Comparison of ENCODE assay signal across 7 mouse cellular contexts in the genomic region with DNA sequence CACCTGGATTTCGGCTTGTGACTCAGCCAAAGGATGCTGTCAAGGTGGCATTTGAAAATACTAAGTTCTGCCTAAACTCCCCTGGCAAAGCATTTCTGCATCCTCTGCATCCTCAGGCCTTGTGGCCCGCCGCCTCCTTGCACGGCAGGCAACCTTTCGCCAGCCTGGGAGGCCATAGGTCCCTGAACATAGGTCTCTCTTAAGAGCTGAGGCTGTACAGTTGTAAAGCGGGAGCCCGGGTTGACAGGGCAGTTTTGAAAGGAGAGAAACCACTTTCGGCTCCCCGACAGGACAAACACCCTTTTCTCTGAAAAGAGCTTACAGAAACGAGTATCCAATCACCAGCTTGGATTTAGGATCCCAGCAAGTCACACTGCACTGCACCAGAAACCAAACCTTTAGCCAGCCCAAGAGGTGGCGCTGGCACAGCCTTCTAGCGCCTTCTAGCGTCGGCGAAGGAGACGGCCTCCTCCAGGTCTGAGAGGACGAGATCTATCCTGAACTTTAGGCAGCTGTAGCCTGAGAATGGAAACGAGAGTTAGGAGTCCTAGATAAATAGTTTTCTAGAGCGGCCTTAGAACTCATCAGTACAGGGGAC. TPM values are rescaled to one million over a fixed set of nuclear protein-coding genes. Genes with fewer than 3 reads are reported as not detected.
DNase-seq lines count a peak whose midpoint lies in the region; ATAC-seq and TF ChIP-seq lines count a peak whose summit lies in the region.

No protein-coding gene starts in this region.

- intact Hi-C loops in gastrocnemius, postnatal 14 days (cut with DNase I; ENCODE audit: low total_unique reads), result no loop called here
- intact Hi-C loops in left cerebral cortex, adult 2 months (cut with DNase I), result loop anchor here (1.0 kb wide), 1 partner anchor 126 kb away; no protein-coding TSS in a partner anchor

- DNase-seq in adrenal gland, adult 18-20 months (ENCODE audit: low spot score in 2 of 2), result peak; percentile 66 to 71
- DNase-seq in gastrocnemius, postnatal 14 days, result peak; percentile 74
- DNase-seq in induced T-regulatory cell, adult 2 months (ENCODE audit: low read depth), result peak; percentile 80
- DNase-seq in left cerebral cortex, adult 2 months (ENCODE audit: extremely low spot score in 1 of 2, low spot score in 2 of 2), result peak; percentile 69 to 71
- peak; percentile 80 to 84 for DNase-seq in right cerebral cortex, postnatal 10 days (ENCODE audit: low spot score in 2 of 2)

- no peak overlapping the region for H3K27ac ChIP-seq in left cerebral cortex, adult 2 months

- peak; percentile 99 for ATAC-seq in common myeloid progenitor, adult 5-6 weeks (replicated peaks; ENCODE audit: low read depth, poor library complexity, severe bottlenecking)
- ATAC-seq in megakaryocyte, adult 5-6 weeks (ENCODE audit: poor library complexity, severe bottlenecking), result peak; percentile 99

- TF ChIP-seq CTCF in left cerebral cortex, adult 2 months (IDR thresholded peaks at IDR 0.05), result peak; percentile 98

- H3K4me3 ChIP-seq in left cerebral cortex, adult 2 months, result 0 out of 2 replicates have a peak overlapping the region, but pooled peaks have one; percentile 22

RNA-seq across cellular contexts. Expression of a gene that starts 50.2 kb away (rescaled TPM):
- total RNA-seq in adrenal gland, adult 18-20 months (2021), result 100 to 1,000 TPM; 245 to 319 TPM
- 875 and 880 TPM in 2 replicates for total RNA-seq in common myeloid progenitor, adult 5-6 weeks (2017)
- 100 to 1,000 TPM in 1 of 2 experiments, 10 to 100 TPM in 1; 96.9 to 112 TPM for total RNA-seq in gastrocnemius, postnatal 14 days (2021)
- total RNA-seq in left cerebral cortex, adult 2 months (2021), result 100 to 1,000 TPM; 355 to 360 TPM
- total RNA-seq in megakaryocyte, adult 5-6 weeks (2015), result 248 and 262 TPM in 2 replicates
- total RNA-seq in megakaryocyte, adult 5-6 weeks (2017), result 673 and 674 TPM in 2 replicates
